26 mouse cellular contexts compared by ENCODE assay signal in genomic region chr3:53273220-53273619, GRCm38 (mm10).
DNase-seq lines count a peak whose midpoint lies in the region; ATAC-seq and TF ChIP-seq lines count a peak whose summit lies in the region.
"Had no signal": no experiment of that assay in that cellular context is flagged by ENCODE, and none has a peak within 500 bp of the region (broad histone marks: within the 10 kb centered on the region; RNA-seq: fewer than 3 reads in every experiment).

No protein-coding gene starts in this region.

- POLR2A ChIA-PET in Patski (lab: Charles Lee) = interaction anchor here (0.5 to 0.6 kb wide), 2 partner anchors 38 to 81 kb away, joined by 3 to 5 read pairs; no protein-coding TSS in a partner anchor

- H3K4me2 ChIP-seq in heart, embryonic 12.5 days = no peak overlapping the region
- no peak overlapping the region for H3K4me2 ChIP-seq in kidney, embryonic 15.5 days
- H3K4me2 ChIP-seq: embryonic facial prominence, embryonic 13.5 days; embryonic facial prominence, embryonic 15.5 days; forebrain, embryonic 12.5 days had no signal

- H3K4me3 ChIP-seq in heart, embryonic 12.5 days = no peak overlapping the region
- no peak overlapping the region for H3K4me3 ChIP-seq in kidney, embryonic 15.5 days (replicated peaks)
- H3K4me3 ChIP-seq: embryonic facial prominence, embryonic 13.5 days; embryonic facial prominence, embryonic 15.5 days; erythroblast, embryonic 14.5 days; forebrain, embryonic 10.5 days; forebrain, embryonic 12.5 days had no signal

- no peak overlapping the region for H3K27ac ChIP-seq in heart, embryonic 12.5 days (ENCODE audit: poor library complexity, severe bottlenecking)
- no peak overlapping the region for H3K27ac ChIP-seq in kidney, embryonic 15.5 days
- H3K27ac ChIP-seq: embryonic facial prominence, embryonic 13.5 days; embryonic facial prominence, embryonic 15.5 days; forebrain, embryonic 10.5 days; forebrain, embryonic 12.5 days had no signal

- no peak overlapping the region for H3K9ac ChIP-seq in heart, embryonic 12.5 days
- no peak overlapping the region for H3K9ac ChIP-seq in kidney, embryonic 15.5 days
- H3K9ac ChIP-seq: embryonic facial prominence, embryonic 13.5 days; embryonic facial prominence, embryonic 15.5 days; forebrain, embryonic 12.5 days had no signal

- H3K36me3 ChIP-seq in heart, embryonic 12.5 days = no peaks in the 10 kb centered on the region
- no peaks in the 10 kb centered on the region for H3K36me3 ChIP-seq in kidney, embryonic 15.5 days
- H3K36me3 ChIP-seq: embryonic facial prominence, embryonic 13.5 days; embryonic facial prominence, embryonic 15.5 days; forebrain, embryonic 10.5 days; forebrain, embryonic 12.5 days; G1E had no signal

- no peaks in the 10 kb centered on the region for H3K27me3 ChIP-seq in heart, embryonic 12.5 days (replicated peaks)
- no peaks in the 10 kb centered on the region for H3K27me3 ChIP-seq in kidney, embryonic 15.5 days
- H3K27me3 ChIP-seq in Patski = no peaks in the 10 kb centered on the region
- H3K27me3 ChIP-seq: CH12.LX; embryonic facial prominence, embryonic 13.5 days; embryonic facial prominence, embryonic 15.5 days; forebrain, embryonic 12.5 days had no signal

- H3K4me1 ChIP-seq in heart, embryonic 12.5 days (replicated peaks) = peaks cover 3% of the 10 kb centered on the region
- peaks cover 5% of the 10 kb centered on the region; the same call in 1 of the 2 replicates for H3K4me1 ChIP-seq in kidney, embryonic 15.5 days
- H3K4me1 ChIP-seq: embryonic facial prominence, embryonic 15.5 days; forebrain, embryonic 10.5 days; forebrain, embryonic 12.5 days had no signal

- in situ Hi-C loops in Patski (cut with MboI; ENCODE audit: low pct_unique_long_range_greater_than_20kb) = no loop called here

- no peak for TF ChIP-seq CTCF in Patski (IDR thresholded peaks at IDR 0.05)

- CTCF ChIA-PET in Patski (lab: Charles Lee) = interaction anchor here (1.0 to 3.6 kb wide), 5 partner anchors 11 to 171 kb away, joined by 3 to 10 read pairs (median 4); no protein-coding TSS in a partner anchor

- ATAC-seq in heart, embryonic 12.5 days (ENCODE audit: insufficient number of reproducible peaks, low FRiP score) = no peak
- peak; percentile 80; the same call in 1 of the 2 replicates for ATAC-seq in kidney, embryonic 15.5 days (replicated peaks; ENCODE audit: low FRiP score)
- peak; percentile 63 for ATAC-seq in Patski
- ATAC-seq: CD4-positive, CD25-positive, alpha-beta regulatory T cell, adult 4 months; forebrain, embryonic 14.5 days; forebrain, embryonic 16.5 days had no signal

- H3K9me3 ChIP-seq in heart, embryonic 12.5 days (replicated peaks) = no peaks in the 10 kb centered on the region
- H3K9me3 ChIP-seq in kidney, embryonic 15.5 days (replicated peaks) = no peaks in the 10 kb centered on the region
- H3K9me3 ChIP-seq: embryonic facial prominence, embryonic 13.5 days; embryonic facial prominence, embryonic 15.5 days; forebrain, embryonic 10.5 days; forebrain, embryonic 12.5 days had no signal

- 90% methylated on average over 3 of the region's 3 CpGs for WGBS in heart, embryonic 12.5 days
- WGBS in kidney, embryonic 15.5 days = 67% methylated on average over 3 of the region's 3 CpGs

- peak; percentile 19 for DNase-seq in heart, adult 11 months
- DNase-seq in kidney, postnatal 14 days = no peak
- peak; percentile 24 for DNase-seq in Patski (ENCODE audit: low read depth, low spot score)
- DNase-seq: adrenal gland, adult 2 months; adrenal gland, postnatal 10 days; adrenal gland, postnatal 25 days; B cell, adult 2 months; cerebellum, adult 11 months; cerebellum, adult 18-20 months; cerebellum, adult 8-10 months; cerebellum, adult 9-11 months; cerebellum, postnatal 14 days; cerebellum, postnatal 36 days; embryo, embryonic 11 days had no signal
